Mouse (Mus musculus): Measurements from ENCODE around the gene Ccnyl1.
A peak's percentile ranks its signal among the peaks of the same experiment; 100 is the strongest.
"Not testable (repeated sequence)": the region's sequence is repeated elsewhere in the genome, so short reads cannot be mapped to it uniquely, and the experiment has no call there.

Gene Ccnyl1

GRCm38 (mm10) chr1:64690213-64691013 is at the start of gene Ccnyl1:
TSS of gene Ccnyl1 (plus strand) at chr1:64690455.
- peak; percentile 99 for DNase-seq (ENCODE audit: low read depth, low spot score)

GRCm38 (mm10) chr1:64641069-64641468 is 49.2 kb upstream of the Ccnyl1 start:
- no peak for DNase-seq (ENCODE audit: low read depth, low spot score)

- not testable (repeated sequence) for DNase-seq (ENCODE audit: low read depth, low spot score)
Observed at GRCm38 (mm10) chr1:64642541-64642940, 47.7 kb upstream of the Ccnyl1 start.

- no peak for DNase-seq (ENCODE audit: low read depth, low spot score)
Observed at GRCm38 (mm10) chr1:64644513-64644912, 45.7 kb upstream of the Ccnyl1 start.

DNA sequence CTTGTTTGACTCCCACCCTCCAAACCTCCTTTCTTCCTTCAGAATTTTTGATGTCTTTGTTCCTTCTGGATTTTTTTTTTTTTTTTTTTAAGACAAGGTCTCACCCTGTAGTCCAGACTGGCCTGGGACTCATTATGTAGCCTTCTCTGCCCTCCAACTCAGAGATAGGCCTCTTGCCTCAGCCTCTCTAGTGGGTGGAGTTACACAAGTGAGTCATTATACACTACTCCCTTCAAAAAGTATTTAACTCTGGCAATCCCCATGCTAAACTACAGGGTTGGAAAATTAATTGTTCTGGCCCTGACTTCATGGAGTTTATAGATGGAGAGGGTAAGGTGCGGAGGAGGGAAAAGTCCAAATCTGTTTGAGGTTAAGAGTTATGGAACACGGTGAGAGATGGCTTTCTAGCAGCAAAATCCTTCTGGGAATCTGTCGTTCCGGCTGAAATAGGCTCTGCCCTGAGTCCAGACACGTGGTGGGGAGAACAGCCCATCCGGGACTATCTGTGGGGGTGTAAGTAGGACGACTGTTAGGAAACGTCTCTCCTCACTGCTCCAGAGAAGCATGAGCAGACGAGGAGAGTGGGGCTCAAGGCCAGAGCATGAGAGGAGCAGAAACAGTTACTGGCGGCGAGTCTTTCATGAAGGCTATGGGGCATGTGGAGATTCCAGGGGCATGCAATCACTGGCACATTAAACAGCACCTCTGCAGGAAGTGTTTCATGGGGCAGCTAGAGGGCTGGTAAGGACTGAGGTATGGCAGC is 40.7 kb upstream of the Ccnyl1 start:
- DNase-seq (ENCODE audit: low read depth, low spot score) = no peak

DNA sequence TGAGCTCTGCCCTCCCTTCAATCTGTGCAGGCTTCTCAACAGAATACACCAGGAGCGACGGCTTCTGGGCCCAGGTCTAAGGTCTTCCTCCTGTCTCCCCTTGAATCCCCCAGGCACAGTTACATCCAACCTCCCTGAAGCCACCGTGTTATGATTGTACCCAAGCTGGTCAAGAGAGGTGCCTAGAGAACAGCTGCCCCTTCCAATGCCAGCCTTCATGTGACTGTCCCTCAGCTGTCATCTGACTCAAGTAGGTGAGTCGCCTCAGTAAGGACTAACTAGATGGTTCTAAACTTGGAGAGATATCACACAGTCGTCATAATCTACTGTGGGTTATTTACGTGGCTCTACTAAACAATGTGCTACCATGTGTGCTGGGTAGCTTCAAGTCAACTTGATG is 36.6 kb upstream of the Ccnyl1 start:
- no peak for DNase-seq (ENCODE audit: low read depth, low spot score)

- no peak for DNase-seq (ENCODE audit: low read depth, low spot score)
Observed at GRCm38 (mm10) chr1:64655415-64655814, 34.8 kb upstream of the Ccnyl1 start.

- no peak for DNase-seq (ENCODE audit: low read depth, low spot score)
Observed at GRCm38 (mm10) chr1:64656423-64657129, 33.7 kb upstream of the Ccnyl1 start.

- no peak for DNase-seq (ENCODE audit: low read depth, low spot score)
Observed at GRCm38 (mm10) chr1:64658876-64659275, 31.4 kb upstream of the Ccnyl1 start.

DNA sequence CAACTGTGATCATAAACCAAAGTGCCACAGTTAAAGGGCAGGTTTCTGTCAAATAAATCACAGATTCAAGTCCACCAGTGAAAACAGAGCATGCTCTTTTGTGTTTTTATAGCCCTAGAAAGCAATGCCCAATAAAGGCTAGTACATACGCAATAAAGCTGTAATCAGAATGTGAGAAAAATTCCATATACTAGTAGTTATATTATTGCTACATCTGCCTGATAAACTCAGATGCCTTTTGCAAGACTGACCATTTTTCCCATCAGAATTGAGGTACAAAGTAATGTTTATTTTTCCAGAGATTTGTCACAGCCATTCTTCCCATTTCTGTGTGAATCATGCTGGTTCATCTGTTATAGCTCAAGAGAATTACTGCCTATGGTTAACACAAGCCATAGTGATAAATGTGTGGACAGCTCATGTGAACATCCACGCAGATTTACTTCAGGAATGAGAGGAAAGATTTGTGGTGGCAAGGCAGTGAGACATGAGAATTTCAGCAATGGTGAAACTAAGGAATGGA is 23.1 kb upstream of the Ccnyl1 start:
- DNase-seq (ENCODE audit: low read depth, low spot score) = no peak

DNA sequence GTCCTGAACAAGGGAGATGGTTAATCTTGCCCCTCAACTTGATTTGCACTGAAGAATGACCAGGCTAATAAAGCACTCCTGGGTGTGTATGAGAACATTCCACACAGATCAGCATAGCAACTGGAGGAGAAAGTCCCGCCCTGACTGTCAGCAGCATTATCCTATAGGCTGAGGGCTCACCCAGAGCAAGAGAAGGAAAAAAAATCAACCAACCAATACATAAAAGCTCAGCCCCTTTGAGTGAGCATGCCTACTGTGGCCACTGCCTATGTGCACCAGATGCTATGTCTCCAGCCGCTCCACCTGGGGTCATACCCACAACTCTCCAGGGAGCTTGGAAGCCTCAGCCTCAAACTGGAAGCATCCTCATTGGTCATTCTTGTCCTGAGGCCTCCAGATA is 20.8 kb upstream of the Ccnyl1 start:
- DNase-seq (ENCODE audit: low read depth, low spot score) = no peak

DNA sequence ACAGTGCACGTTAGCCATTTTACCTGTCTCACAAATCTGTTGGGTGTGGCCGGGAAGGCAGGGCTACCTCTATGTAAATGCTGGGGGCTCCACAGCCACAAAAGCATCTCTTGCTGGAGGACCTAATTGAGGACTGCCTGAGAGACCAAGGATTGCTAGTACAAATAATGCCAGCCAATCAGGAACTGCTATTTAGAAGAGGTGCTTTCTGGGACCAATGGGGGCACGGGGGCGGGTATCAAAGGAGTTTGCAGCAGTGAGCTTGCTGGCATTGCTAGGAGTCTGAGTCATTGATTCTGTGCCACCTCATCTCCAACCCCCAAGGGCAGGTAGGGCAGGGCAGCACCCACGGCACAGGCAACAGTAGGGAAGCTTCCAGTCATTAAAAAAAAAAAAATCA is 16.3 kb upstream of the Ccnyl1 start:
- no peak for DNase-seq (ENCODE audit: low read depth, low spot score)

DNA sequence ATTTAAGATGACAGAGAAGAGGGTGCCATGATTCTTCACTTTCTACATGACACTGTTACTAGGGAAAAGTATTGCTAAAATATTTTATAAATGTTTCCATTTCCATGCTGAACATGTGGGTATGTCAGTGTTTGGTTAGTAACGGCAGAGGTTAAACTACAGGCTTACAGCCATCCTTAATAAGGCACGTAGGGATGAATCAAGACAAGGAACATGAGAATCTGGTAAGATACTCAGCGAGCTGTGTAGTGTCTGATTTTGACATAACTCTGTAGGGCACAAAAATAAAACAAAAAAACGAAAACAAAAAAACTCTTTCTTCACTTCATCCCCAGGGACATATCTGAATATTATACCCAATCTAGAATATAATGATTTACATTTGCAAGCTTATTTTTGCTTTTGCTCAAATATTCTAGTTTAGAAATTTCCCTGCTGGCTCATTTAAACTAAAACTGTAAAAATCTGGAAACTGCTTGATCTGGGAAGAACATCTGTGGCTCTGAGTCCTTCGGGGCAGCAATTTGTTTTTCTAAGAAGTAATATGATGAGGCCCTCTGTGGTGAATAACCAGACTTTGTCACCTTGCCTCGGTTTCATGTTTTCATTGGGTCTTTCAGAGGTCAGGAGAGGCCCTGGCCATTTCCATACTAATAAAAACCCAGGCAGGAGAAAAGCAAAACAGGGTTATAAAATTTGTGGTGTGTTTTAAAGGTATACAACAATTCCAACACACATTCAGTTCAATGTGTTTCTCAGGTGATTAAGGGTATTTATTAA is 14.0 kb upstream of the Ccnyl1 start:
- no peak for DNase-seq (ENCODE audit: low read depth, low spot score)

GRCm38 (mm10) chr1:64681499-64681898 is 8.8 kb upstream of the Ccnyl1 start:
- DNase-seq (ENCODE audit: low read depth, low spot score) = no peak

GRCm38 (mm10) chr1:64683039-64683438 is 7.2 kb upstream of the Ccnyl1 start:
- DNase-seq (ENCODE audit: low read depth, low spot score) = no peak

- DNase-seq (ENCODE audit: low read depth, low spot score) = no peak
Observed at GRCm38 (mm10) chr1:64684440-64684839, 5.8 kb upstream of the Ccnyl1 start.

DNA sequence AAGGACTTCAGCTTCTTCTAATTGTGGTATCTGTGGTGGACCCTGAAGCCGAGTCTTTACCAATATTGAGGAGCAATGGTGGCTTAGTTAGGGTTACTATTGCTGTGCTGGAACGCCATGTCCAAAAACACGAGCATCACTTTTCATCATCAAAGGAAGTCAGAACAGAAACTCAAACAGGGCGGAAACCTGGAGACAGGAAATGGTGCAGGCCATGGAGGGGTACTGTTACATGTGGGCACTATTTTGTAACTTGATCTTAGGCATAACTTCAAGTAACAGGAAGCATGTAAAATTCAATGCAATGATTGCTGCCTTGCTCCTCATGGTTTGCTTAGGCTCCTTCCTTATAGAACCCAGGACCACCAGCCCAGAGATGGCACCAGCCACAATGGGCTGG is 2.2 kb upstream of the Ccnyl1 start:
- DNase-seq (ENCODE audit: low read depth, low spot score) = peak; percentile 49

DNA sequence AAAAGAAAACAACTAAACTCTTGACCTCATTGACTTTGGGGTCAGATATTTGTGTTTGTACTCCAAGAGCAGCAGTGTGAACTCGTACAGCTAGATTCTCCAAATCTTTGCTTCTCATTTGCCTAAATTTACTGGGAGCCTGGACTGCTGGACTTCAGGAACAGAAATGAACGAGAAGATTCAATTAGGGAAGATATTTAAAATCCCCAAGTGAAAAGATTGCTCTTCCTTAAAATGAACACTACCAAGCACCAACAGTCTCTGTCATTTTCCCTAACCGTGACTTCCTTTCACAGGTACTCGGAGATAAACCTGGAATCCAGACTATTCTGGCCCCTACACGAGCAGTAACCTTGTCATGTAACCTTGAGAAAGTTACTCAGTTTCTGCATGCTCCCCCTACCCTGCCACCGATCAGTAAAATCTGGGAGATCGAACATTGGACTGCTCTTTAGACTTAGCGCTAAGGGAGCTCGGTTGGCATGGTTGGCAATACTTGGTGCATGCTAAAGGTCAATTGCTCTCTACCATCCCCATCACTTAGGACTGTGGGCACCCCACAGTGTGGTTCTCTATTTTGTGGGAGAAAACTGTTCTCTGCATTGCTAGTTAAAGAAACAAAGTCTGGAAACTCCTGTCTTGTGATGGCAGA is 568 bp upstream of the Ccnyl1 start:
- DNase-seq (ENCODE audit: low read depth, low spot score) = no peak

GRCm38 (mm10) chr1:64691121-64691551 is 881 bp downstream of the Ccnyl1 start:
- DNase-seq (ENCODE audit: low read depth, low spot score) = no peak

GRCm38 (mm10) chr1:64691581-64691980 is 1.3 kb downstream of the Ccnyl1 start:
- DNase-seq (ENCODE audit: low read depth, low spot score) = no peak

- DNase-seq (ENCODE audit: low read depth, low spot score) = no peak
Observed at GRCm38 (mm10) chr1:64695156-64695555, 4.9 kb downstream of the Ccnyl1 start.
